Mouse (Mus musculus) testis, adult 2 months (tissue): ENCODE results near the gene Sspo. TPM values are rescaled to one million over a fixed set of nuclear protein-coding genes. Genes with fewer than 3 reads are reported as not detected.
A peak's percentile ranks its signal among the peaks of the same experiment; 100 is the strongest.

Experiments used
- H3K27ac ChIP-seq: fragments of 200-500 bp; 2 replicates; pipeline ENCODE4 v1.5.1; 2012; ENCODE audit warnings: low read depth, low read length; ENCODE audit not compliant: control insufficient read depth, insufficient read depth
- H3K27me3 ChIP-seq: fragments of 200-500 bp; 2 replicates; pipeline ENCODE4 v1.6.1; 2012; ENCODE audit warnings: mild to moderate bottlenecking, low read length, moderate library complexity; ENCODE audit not compliant: control insufficient read depth, insufficient read depth
- H3K36me3 ChIP-seq: fragments of 200-500 bp; 2 replicates; pipeline ENCODE4 v1.6.1; 2012; ENCODE audit warnings: mild to moderate bottlenecking, low read length; ENCODE audit not compliant: control insufficient read depth, insufficient read depth
- H3K4me1 ChIP-seq: fragments of 200-500 bp; 2 replicates; pipeline ENCODE4 v1.6.1; 2012; ENCODE audit warnings: low read length; ENCODE audit not compliant: control insufficient read depth, insufficient read depth
- H3K4me3 ChIP-seq: fragments of 200-500 bp; 2 replicates; pipeline ENCODE4 v1.5.1; 2012; ENCODE audit warnings: low read depth, mild to moderate bottlenecking, low read length, moderate library complexity, mixed read lengths; ENCODE audit not compliant: control insufficient read depth
- CTCF ChIP-seq: fragments of 200-500 bp; IDR thresholded peaks from 2 replicates; pipeline ENCODE4 v1.5.1; 2012; ENCODE audit warnings: low read depth, mild to moderate bottlenecking, inconsistent platforms, low read length, moderate library complexity; ENCODE audit not compliant: control insufficient read depth, insufficient read depth, insufficient replicate concordance
- POLR2A ChIP-seq: fragments of 200-500 bp; IDR thresholded peaks from 2 replicates; pipeline ENCODE4 v1.6.1; 2012; ENCODE audit warnings: low read depth, mild to moderate bottlenecking, inconsistent platforms, low read length, moderate library complexity; ENCODE audit not compliant: control insufficient read depth
- polyA plus RNA-seq: library from polyadenylated mRNA; depleted of rRNA; stranded (reverse); fragments of >200 nt; gene quantifications from 2 replicates; pipeline ENCODE4 v1.2.3, GENCODE M21; 2012

The Sspo gene
- polyA plus RNA-seq, 1 experiment, result 2.1 TPM

GRCm38 (mm10) chr6:48412662-48413061, 35.4 kb upstream of the Sspo start:
- TF ChIP-seq POLR2A (no peak), CTCF (no peak)
- no peak overlapping the region for H3K4me3 ChIP-seq
- no peak overlapping the region for H3K27ac ChIP-seq
- H3K4me1 ChIP-seq, result no peaks in the 10 kb centered on the region; the same call in 1 of the 2 replicates
- H3K36me3 ChIP-seq, result peaks cover 11% of the 10 kb centered on the region
- H3K27me3 ChIP-seq, result no peaks in the 10 kb centered on the region

- Histone ChIP-seq H3K4me1 (no peaks in the 10 kb centered on the region; the same call in 1 of the 2 replicates), H3K27ac (no peak overlapping the region), H3K4me3 (no peak overlapping the region), H3K27me3 (no peaks in the 10 kb centered on the region), H3K36me3 (peaks cover 11% of the 10 kb centered on the region)
- no peak for TF ChIP-seq CTCF
- no peak for TF ChIP-seq POLR2A
Measured at GRCm38 (mm10) chr6:48413081-48413480, 34.9 kb upstream of the Sspo start.

GRCm38 (mm10) chr6:48414886-48415285, 33.1 kb upstream of the Sspo start:
- Histone ChIP-seq H3K27ac (no peak overlapping the region), H3K36me3 (peaks cover 6% of the 10 kb centered on the region), H3K27me3 (no peaks in the 10 kb centered on the region), H3K4me1 (no peaks in the 10 kb centered on the region), H3K4me3 (no peak overlapping the region)
- no peak for TF ChIP-seq POLR2A
- TF ChIP-seq CTCF, result no peak

GRCm38 (mm10) chr6:48415636-48416035, 32.4 kb upstream of the Sspo start:
- H3K27ac ChIP-seq, result no peak overlapping the region
- H3K4me3 ChIP-seq, result no peak overlapping the region
- H3K36me3 ChIP-seq, result peaks cover 6% of the 10 kb centered on the region
- no peak for TF ChIP-seq CTCF
- TF ChIP-seq POLR2A, result peak; percentile 18; the same call in 1 of the 2 replicates
- no peaks in the 10 kb centered on the region for H3K27me3 ChIP-seq
- no peaks in the 10 kb centered on the region for H3K4me1 ChIP-seq

- peaks cover 6% of the 10 kb centered on the region for H3K36me3 ChIP-seq
- no peaks in the 10 kb centered on the region for H3K27me3 ChIP-seq
- no peak overlapping the region for H3K27ac ChIP-seq
- no peaks in the 10 kb centered on the region for H3K4me1 ChIP-seq
- TF ChIP-seq CTCF (no peak), POLR2A (no peak)
- no peak overlapping the region for H3K4me3 ChIP-seq
Measured at GRCm38 (mm10) chr6:48416486-48416885, 31.5 kb upstream of the Sspo start.

- Histone ChIP-seq H3K4me3 (no peak overlapping the region), H3K27ac (no peak overlapping the region), H3K4me1 (no peaks in the 10 kb centered on the region), H3K27me3 (no peaks in the 10 kb centered on the region), H3K36me3 (peaks cover 3% of the 10 kb centered on the region)
- TF ChIP-seq CTCF (no peak), POLR2A (no peak)
Measured at GRCm38 (mm10) chr6:48420647-48421046, 27.4 kb upstream of the Sspo start.

GRCm38 (mm10) chr6:48423336-48423735, 24.7 kb upstream of the Sspo start:
- TF ChIP-seq CTCF (no peak), POLR2A (no peak)
- Histone ChIP-seq H3K27me3 (no peaks in the 10 kb centered on the region), H3K36me3 (no peaks in the 10 kb centered on the region), H3K4me1 (no peaks in the 10 kb centered on the region), H3K27ac (no peak overlapping the region), H3K4me3 (no peak overlapping the region)

GRCm38 (mm10) chr6:48424074-48424473, 24.0 kb upstream of the Sspo start:
- no peak overlapping the region for H3K4me3 ChIP-seq
- TF ChIP-seq CTCF (no peak), POLR2A (no peak)
- H3K27ac ChIP-seq, result no peak overlapping the region
- H3K36me3 ChIP-seq, result no peaks in the 10 kb centered on the region
- no peaks in the 10 kb centered on the region for H3K27me3 ChIP-seq
- no peaks in the 10 kb centered on the region for H3K4me1 ChIP-seq
